Mouse (Mus musculus) stomach, postnatal 0 days (tissue): ENCODE data around the gene Sall4. TPM values are rescaled to one million over a fixed set of nuclear protein-coding genes. Genes with fewer than 3 reads are reported as not detected.

ENCODE experiments used
- ATAC-seq: fragments of 200-750 bp; cut with Nextera tagmentation; 2 replicates; pipeline ENCODE4 v1.8.0; 2017; ENCODE audit not compliant: low FRiP score, low TSS enrichment
- DNase-seq: peaks from one replicate; pipeline ENCODE4 v3.0.0-alpha.2; 2016; ENCODE audit warnings: low spot score
- H3K27ac ChIP-seq: fragments of 300-500 bp; sonication (generic); replicated peaks from 2 replicates; pipeline ENCODE4 v1.5.1; 2014; ENCODE audit warnings: mild to moderate bottlenecking, control low read depth
- H3K27me3 ChIP-seq: fragments of 300-500 bp; sonication (generic); 2 replicates; pipeline ENCODE4 v1.6.1; 2014; ENCODE audit warnings: low read length; ENCODE audit not compliant: control insufficient read depth, insufficient read depth
- H3K36me3 ChIP-seq: fragments of 300-500 bp; sonication (generic); 2 replicates; pipeline ENCODE4 v1.6.1; 2014; ENCODE audit warnings: low read length, mixed read lengths; ENCODE audit not compliant: control insufficient read depth, insufficient read depth
- H3K4me1 ChIP-seq: fragments of 300-500 bp; sonication (generic); replicated peaks from 2 replicates; pipeline ENCODE4 v1.6.1; 2014; ENCODE audit warnings: antibody characterized with exemption; ENCODE audit not compliant: control insufficient read depth, insufficient read depth
- H3K4me2 ChIP-seq: fragments of 300-500 bp; sonication (generic); replicated peaks from 2 replicates; pipeline ENCODE4 v1.6.1; 2014; ENCODE audit warnings: low read depth, mild to moderate bottlenecking, control low read depth, moderate library complexity
- H3K4me3 ChIP-seq: fragments of 300-500 bp; sonication (generic); 2 replicates; pipeline ENCODE4 v1.5.1; 2014; ENCODE audit warnings: low read depth, low read length, control low read depth
- H3K9ac ChIP-seq: fragments of 300-500 bp; sonication (generic); 2 replicates; pipeline ENCODE4 v1.6.1; 2014; ENCODE audit warnings: mild to moderate bottlenecking, low read length, control low read depth, mixed read lengths
- H3K9me3 ChIP-seq: fragments of 300-500 bp; sonication (generic); 2 replicates; pipeline ENCODE4 v1.6.1; 2016; ENCODE audit warnings: low read length; ENCODE audit not compliant: control insufficient read depth
- CTCF ChIP-seq: IDR thresholded peaks from 2 replicates; pipeline ENCODE4 v1.5.1; 2016; ENCODE audit warnings: antibody characterized with exemption, low read depth, mild to moderate bottlenecking, moderate library complexity
- EP300 ChIP-seq: optimal IDR thresholded peaks from 2 replicates; pipeline ENCODE3; 2016; ENCODE audit warnings: antibody characterized with exemption
- WGBS: fragments of 180-500 bp; shearing (Covaris S2); extraction: QIAGEN DNeasy Blood & Tissue Kit; methylation state at CpG from one replicate; pipeline ENCODE4 v1.1.7; 2014; 5-methylcytosine and 5-hydroxymethylcytosine counted together
- polyA plus RNA-seq: library from polyadenylated mRNA; unstranded; fragments of >200 nt; fragmentation: Nextera tagmentation; extraction: Ambion mirVana; gene quantifications from 2 replicates; pipeline ENCODE4 v1.2.1, GENCODE M21; 2015

The Sall4 gene
- polyA plus RNA-seq, 1 experiment from 2014 or later: 0.05 TPM

GRCm38 (mm10) chr2:168798921-168799320 is 31.2 kb upstream of the Sall4 start:
- TF ChIP-seq CTCF (no peak), EP300 (no peak)
- no peaks in the 10 kb centered on the region for H3K4me1 ChIP-seq
- H3K9ac ChIP-seq: no peak overlapping the region
- no peak overlapping the region for H3K27ac ChIP-seq
- ATAC-seq (no peak), DNase-seq (no peak)
- H3K9me3 ChIP-seq: no peaks in the 10 kb centered on the region
- H3K4me2 ChIP-seq: no peak overlapping the region
- 83% methylated on average over 7 of the region's 7 CpGs for WGBS
- no peaks in the 10 kb centered on the region for H3K27me3 ChIP-seq
- H3K36me3 ChIP-seq: no peaks in the 10 kb centered on the region
- H3K4me3 ChIP-seq: no peak overlapping the region

GRCm38 (mm10) chr2:168791115-168791802 is 23.5 kb upstream of the Sall4 start:
- peak; percentile 69; the same call in 1 of the 2 replicates for ATAC-seq
- Histone ChIP-seq H3K27me3 (no peaks in the 10 kb centered on the region), H3K4me3 (no peak overlapping the region), H3K4me2 (no peak overlapping the region), H3K9me3 (no peaks in the 10 kb centered on the region), H3K4me1 (no peaks in the 10 kb centered on the region), H3K27ac (no peak overlapping the region), H3K36me3 (no peaks in the 10 kb centered on the region), H3K9ac (no peak overlapping the region)
- WGBS: 55% methylated on average over 4 of the region's 4 CpGs
- DNase-seq: peak; percentile 27
- TF ChIP-seq CTCF (no peak), EP300 (no peak)

DNA sequence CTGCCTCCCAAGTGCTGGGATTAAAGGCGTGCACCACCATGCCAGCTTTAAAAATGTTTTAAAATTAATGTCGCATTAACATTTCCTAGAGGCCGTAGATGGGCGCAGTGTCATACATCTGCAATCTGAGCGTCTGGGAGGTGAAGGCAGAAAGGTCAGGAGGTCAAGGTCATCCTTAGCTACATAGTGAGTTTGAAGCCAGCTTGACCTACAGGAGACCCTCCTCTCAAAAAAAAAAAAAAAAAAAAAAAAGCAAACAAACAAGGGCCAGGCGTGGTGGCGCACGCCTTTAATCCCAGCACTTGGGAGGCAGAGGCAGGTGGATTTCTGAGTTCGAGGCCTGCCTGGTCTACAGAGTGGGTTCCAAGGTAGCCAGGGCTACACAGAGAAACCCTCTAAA is 18.4 kb upstream of the Sall4 start:
- 92% methylated on average over 9 of the region's 9 CpGs for WGBS
- ATAC-seq: no peak

DNA sequence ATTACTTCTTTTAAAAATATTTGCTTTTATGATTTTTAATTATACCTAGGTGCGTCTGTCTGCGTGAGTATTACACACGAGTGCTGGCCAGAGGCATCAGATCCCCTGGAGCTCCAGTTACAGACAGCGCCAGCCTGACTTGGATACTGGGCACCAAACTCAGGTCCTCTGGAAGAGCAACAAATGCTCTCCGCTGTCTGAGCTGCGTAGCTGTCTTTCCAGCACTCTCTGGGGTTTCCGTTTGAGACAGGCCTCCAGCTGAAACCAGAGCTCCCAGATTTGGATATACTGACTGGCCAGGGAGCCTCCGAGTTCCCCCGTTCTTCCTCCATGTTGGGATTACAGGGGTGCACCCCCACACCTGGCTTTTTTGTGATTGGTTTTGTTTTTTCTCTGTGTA is 12.9 kb upstream of the Sall4 start:
- DNase-seq: no peak
- TF ChIP-seq EP300: no peak
- no peak for TF ChIP-seq CTCF
- Histone ChIP-seq H3K4me1 (no peaks in the 10 kb centered on the region), H3K9ac (no peak overlapping the region), H3K36me3 (no peaks in the 10 kb centered on the region), H3K4me2 (no peak overlapping the region), H3K9me3 (no peaks in the 10 kb centered on the region), H3K27me3 (no peaks in the 10 kb centered on the region), H3K27ac (no peak overlapping the region), H3K4me3 (no peak overlapping the region)
- ATAC-seq: no peak
- 46% methylated on average over 9 of the region's 9 CpGs for WGBS

More for the DNA sequence above, 18.4 kb upstream of the Sall4 start:
- H3K9ac ChIP-seq: no peak overlapping the region
- no peak overlapping the region for H3K4me3 ChIP-seq
- no peaks in the 10 kb centered on the region for H3K4me1 ChIP-seq
- H3K36me3 ChIP-seq: no peaks in the 10 kb centered on the region
- H3K27me3 ChIP-seq: no peaks in the 10 kb centered on the region
- TF ChIP-seq CTCF: no peak
- no peak for TF ChIP-seq EP300
- no peak overlapping the region for H3K4me2 ChIP-seq
- no peaks in the 10 kb centered on the region for H3K9me3 ChIP-seq
- no peak for DNase-seq
- no peak overlapping the region for H3K27ac ChIP-seq

DNA sequence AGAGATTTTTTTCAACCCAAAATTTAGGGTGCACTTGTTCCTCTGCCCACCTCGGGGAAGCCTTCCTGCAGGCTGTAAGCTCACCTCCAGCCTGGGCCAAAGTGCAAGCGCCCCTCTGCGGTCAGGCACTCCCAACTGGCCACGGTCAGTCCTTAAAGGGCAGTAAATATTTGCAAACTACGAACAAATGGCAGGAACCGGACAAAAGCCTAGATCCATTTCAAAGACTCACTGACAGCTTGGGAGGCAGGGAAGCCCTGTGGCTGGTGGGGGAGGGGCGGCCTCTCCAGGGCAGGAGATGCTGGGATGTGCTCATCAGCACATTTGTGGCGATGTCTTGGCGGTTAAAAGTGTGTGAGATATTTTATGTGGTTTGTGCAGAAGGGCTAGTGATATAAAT is 12.3 kb upstream of the Sall4 start:
- no peak for DNase-seq
- Histone ChIP-seq H3K4me2 (no peak overlapping the region), H3K27ac (no peak overlapping the region), H3K4me1 (no peaks in the 10 kb centered on the region), H3K9ac (no peak overlapping the region), H3K9me3 (no peaks in the 10 kb centered on the region), H3K4me3 (no peak overlapping the region), H3K36me3 (no peaks in the 10 kb centered on the region), H3K27me3 (no peaks in the 10 kb centered on the region)
- ATAC-seq: no peak
- 15% methylated on average over 9 of the region's 9 CpGs for WGBS
- TF ChIP-seq EP300 (no peak), CTCF (no peak)

DNA sequence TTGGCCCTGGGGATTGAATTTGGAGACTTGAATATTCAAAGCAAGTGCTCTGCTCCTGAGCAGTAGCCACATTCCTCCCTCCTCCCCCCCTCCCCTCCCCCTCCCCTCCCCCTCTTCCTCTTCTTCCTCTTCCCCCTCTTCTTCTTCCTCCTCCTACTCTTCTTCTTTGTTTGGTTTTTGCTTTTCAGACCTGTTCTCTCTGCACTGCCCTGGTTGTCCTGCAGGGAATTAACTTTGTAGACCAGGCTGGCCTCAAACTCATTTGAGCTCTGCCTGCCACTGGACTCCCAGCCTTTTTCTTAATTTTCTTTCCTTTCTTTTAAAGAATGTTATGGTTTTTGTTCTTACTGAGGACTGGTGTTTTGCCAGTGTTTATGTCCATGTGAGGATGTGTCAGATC is 9.7 kb upstream of the Sall4 start:
- H3K27ac ChIP-seq: no peak overlapping the region
- H3K4me3 ChIP-seq: no peak overlapping the region
- no peak overlapping the region for H3K9ac ChIP-seq
- TF ChIP-seq EP300: no peak
- no peak for TF ChIP-seq CTCF
- H3K4me1 ChIP-seq: no peaks in the 10 kb centered on the region
- no peak overlapping the region for H3K4me2 ChIP-seq
- H3K27me3 ChIP-seq: no peaks in the 10 kb centered on the region
- ATAC-seq (no peak), DNase-seq (no peak)
- H3K36me3 ChIP-seq: no peaks in the 10 kb centered on the region
- H3K9me3 ChIP-seq: no peaks in the 10 kb centered on the region
